Mouse (Mus musculus) lung, embryonic 15.5 days (tissue): Measurements from ENCODE around the gene Col4a5. TPM values are rescaled to one million over a fixed set of nuclear protein-coding genes. Genes with fewer than 3 reads are reported as not detected.

Experiments
- ATAC-seq: fragments of 200-750 bp; cut with Nextera tagmentation; 2 replicates; pipeline ENCODE4 v1.8.0; 2017; ENCODE audit warnings: moderate number of reproducible peaks, borderline replicate concordance; ENCODE audit not compliant: low FRiP score, low TSS enrichment; ENCODE audit errors: extremely low read depth
- H3K27ac ChIP-seq: fragments of 300-500 bp; sonication (generic); 2 replicates; pipeline ENCODE4 v1.5.1; 2015; ENCODE audit warnings: moderate library complexity, mild to moderate bottlenecking, inconsistent platforms
- H3K27me3 ChIP-seq: fragments of 300-500 bp; sonication (generic); 2 replicates; pipeline ENCODE4 v1.6.1; 2015; ENCODE audit warnings: inconsistent platforms
- H3K36me3 ChIP-seq: fragments of 300-500 bp; sonication (generic); 2 replicates; pipeline ENCODE4 v1.6.1; 2015; ENCODE audit warnings: inconsistent platforms
- H3K4me1 ChIP-seq: fragments of 300-500 bp; sonication (generic); 2 replicates; pipeline ENCODE4 v1.6.1; 2015; ENCODE audit warnings: inconsistent platforms
- H3K4me2 ChIP-seq: fragments of 300-500 bp; sonication (generic); 2 replicates; pipeline ENCODE4 v1.6.1; 2015; ENCODE audit warnings: inconsistent platforms, mild to moderate bottlenecking, moderate library complexity
- H3K4me3 ChIP-seq: fragments of 300-500 bp; sonication (generic); 2 replicates; pipeline ENCODE4 v1.5.1; 2015; ENCODE audit warnings: mild to moderate bottlenecking, inconsistent platforms
- H3K9ac ChIP-seq: fragments of 300-500 bp; sonication (generic); 2 replicates; pipeline ENCODE4 v1.6.1; 2015; ENCODE audit warnings: inconsistent platforms
- H3K9me3 ChIP-seq: fragments of 300-500 bp; sonication (generic); 2 replicates; pipeline ENCODE4 v1.6.1; 2016; ENCODE audit warnings: inconsistent platforms
- WGBS: fragments of 180-500 bp; shearing (Covaris S2); methylation state at CpG from one replicate; pipeline ENCODE4 v1.1.7; 2015; 5-methylcytosine and 5-hydroxymethylcytosine counted together
- polyA plus RNA-seq: library from polyadenylated mRNA; unstranded; fragments of >200 nt; fragmentation: Nextera tagmentation; extraction: Ambion mirVana; gene quantifications from 2 replicates; pipeline ENCODE4 v1.2.1, GENCODE M21; 2015

Gene Col4a5
- polyA plus RNA-seq, 1 experiment from 2014 or later, result 30.4 TPM

GRCm38 (mm10) chrX:141723936-141724335, 248.8 kb downstream of the Col4a5 start:
- Histone ChIP-seq H3K9ac (no peak overlapping the region), H3K27me3 (peaks cover 80% of the 10 kb centered on the region), H3K36me3 (no peaks in the 10 kb centered on the region), H3K4me1 (peaks cover 13% of the 10 kb centered on the region), H3K27ac (no peak overlapping the region), H3K4me2 (peak overlapping the region; percentile 63), H3K4me3 (peak overlapping the region; percentile 34), H3K9me3 (no peaks in the 10 kb centered on the region)
- ATAC-seq, result no peak
- 21% methylated on average over 16 of the region's 16 CpGs for WGBS

GRCm38 (mm10) chrX:141724391-141724891, 249.3 kb downstream of the Col4a5 start:
- ATAC-seq, result no peak

GRCm38 (mm10) chrX:141724937-141725918, 250.0 kb downstream of the Col4a5 start, which contains the start of gene Irs4:
TSS of gene Irs4 (minus strand) at chrX:141725263.
- H3K4me3 ChIP-seq, result peak within 1 kb of the TSS; percentile 34
- peak; percentile 57; the same call in 1 of the 2 replicates for ATAC-seq
- 25% methylated on average over 44 of the region's 51 CpGs for WGBS
- H3K9me3 ChIP-seq, result no peaks in the 10 kb centered on the region
- peaks cover 74% of the 10 kb centered on the region for H3K27me3 ChIP-seq
- no peaks in the 10 kb centered on the region for H3K36me3 ChIP-seq
- H3K4me2 ChIP-seq, result peak within 1 kb of the TSS; percentile 63
- H3K27ac ChIP-seq, result no peak within 1 kb of the TSS
- peaks cover 13% of the 10 kb centered on the region for H3K4me1 ChIP-seq
- no peak within 1 kb of the TSS for H3K9ac ChIP-seq

More at GRCm38 (mm10) chrX:141724391-141724891, 249.3 kb downstream of the Col4a5 start:
- Histone ChIP-seq H3K4me1 (peaks cover 13% of the 10 kb centered on the region), H3K27me3 (peaks cover 79% of the 10 kb centered on the region), H3K9me3 (no peaks in the 10 kb centered on the region), H3K4me2 (peak overlapping the region; percentile 63), H3K36me3 (no peaks in the 10 kb centered on the region), H3K4me3 (peak overlapping the region; percentile 34), H3K9ac (no peak overlapping the region), H3K27ac (no peak overlapping the region)
- WGBS, result 17% methylated on average over 52 of the region's 52 CpGs

GRCm38 (mm10) chrX:141729570-141729969, 254.4 kb downstream of the Col4a5 start:
- H3K27me3 ChIP-seq, result peaks cover 33% of the 10 kb centered on the region
- peaks cover 8% of the 10 kb centered on the region for H3K4me1 ChIP-seq
- no peaks in the 10 kb centered on the region for H3K36me3 ChIP-seq
- no peak overlapping the region for H3K27ac ChIP-seq
- H3K4me2 ChIP-seq, result no peak overlapping the region
- no peak for ATAC-seq
- H3K9me3 ChIP-seq, result no peaks in the 10 kb centered on the region
- no peak overlapping the region for H3K9ac ChIP-seq
- 42% methylated on average over 5 of the region's 5 CpGs for WGBS
- H3K4me3 ChIP-seq, result no peak overlapping the region

Other genes with a start within 250 kb of the Col4a5 start
- 7.3 and 8.2 TPM in 2 replicates for gene Col4a6, start 1.3 kb upstream of the Col4a5 start, polyA plus RNA-seq
- gene Irs4, start 249.9 kb downstream of the Col4a5 start, polyA plus RNA-seq, result not detected in 2 replicates